Mouse (Mus musculus): ENCODE data around the gene Myo16. TPM values are rescaled to one million over a fixed set of nuclear protein-coding genes. Genes with fewer than 3 reads are reported as not detected.

Gene Myo16
- polyA plus RNA-seq, 1 experiment from 2014 or later = 0.34 TPM

DNA sequence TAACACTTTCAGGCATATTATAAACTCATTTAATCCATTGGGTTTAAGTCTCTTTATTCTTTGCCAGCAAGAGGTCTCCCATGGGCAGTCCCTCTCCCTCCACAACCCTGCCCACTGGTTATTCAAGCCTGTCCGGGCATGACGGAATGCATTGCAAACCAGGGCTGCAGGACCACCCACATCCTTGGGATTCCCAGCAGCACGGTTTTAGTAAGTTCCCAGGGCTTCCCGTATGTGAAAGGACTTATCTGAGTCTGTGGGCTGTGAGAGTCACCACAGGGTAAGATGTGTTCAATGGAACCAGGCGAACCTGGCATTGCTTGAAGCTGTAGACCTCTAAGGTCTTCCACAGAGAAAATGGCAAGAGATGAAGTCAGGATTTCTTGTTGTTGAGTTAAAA is 471.6 kb downstream of the Myo16 start:
- no peak for ATAC-seq (replicated peaks; ENCODE audit: extremely low read depth, insufficient read depth, low FRiP score)
- H3K27me3 ChIP-seq (ENCODE audit: control insufficient read depth, insufficient read depth, low read length) = no peaks in the 10 kb centered on the region

DNA sequence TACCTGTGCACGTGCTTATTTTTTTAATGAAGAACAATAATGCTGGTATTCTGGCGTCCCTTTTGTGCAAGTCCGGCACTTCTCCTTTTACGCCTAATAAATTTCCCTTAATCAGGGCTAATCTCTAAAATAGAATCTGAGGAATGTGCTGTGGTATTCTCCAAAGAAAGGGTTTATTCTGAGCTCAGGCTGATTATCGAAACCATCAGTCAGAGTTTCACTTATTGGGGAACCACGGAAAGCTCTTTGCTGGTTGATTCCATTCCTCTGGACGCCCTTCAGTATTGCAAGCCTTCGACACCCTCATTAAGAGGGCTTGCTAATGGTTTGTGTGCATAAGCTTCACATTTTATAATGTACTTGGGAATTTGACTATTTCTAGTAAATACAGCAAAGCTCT is 475.0 kb downstream of the Myo16 start:
- Histone ChIP-seq H3K9ac (ENCODE audit: low read length) (no peak overlapping the region), H3K4me2 (ENCODE audit: low read depth, low read length) (no peak overlapping the region), H3K36me3 (ENCODE audit: control insufficient read depth, insufficient read depth) (no peaks in the 10 kb centered on the region), H3K27me3 (ENCODE audit: control insufficient read depth, insufficient read depth, low read length) (no peaks in the 10 kb centered on the region), H3K4me3 (ENCODE audit: low read length) (no peak overlapping the region), H3K4me1 (ENCODE audit: control insufficient read depth, insufficient read depth, low read length) (no peaks in the 10 kb centered on the region), H3K27ac (ENCODE audit: low read length) (no peak overlapping the region), H3K9me3 (replicated peaks; ENCODE audit: control insufficient read depth, low read length) (no peaks in the 10 kb centered on the region; the same call in 1 of the 2 replicates)
- WGBS = 71% methylated on average over 8 of the region's 8 CpGs
- ATAC-seq (replicated peaks; ENCODE audit: extremely low read depth, insufficient read depth, low FRiP score) = no peak

More for the DNA sequence above, 471.6 kb downstream of the Myo16 start:
- H3K4me3 ChIP-seq (ENCODE audit: low read length) = no peak overlapping the region
- H3K4me2 ChIP-seq (ENCODE audit: low read depth, low read length) = no peak overlapping the region
- no peaks in the 10 kb centered on the region for H3K36me3 ChIP-seq (ENCODE audit: control insufficient read depth, insufficient read depth)
- 59% methylated on average over 5 of the region's 5 CpGs for WGBS
- no peaks in the 10 kb centered on the region for H3K4me1 ChIP-seq (ENCODE audit: control insufficient read depth, insufficient read depth, low read length)
- no peak overlapping the region for H3K9ac ChIP-seq (ENCODE audit: low read length)
- no peaks in the 10 kb centered on the region; the same call in 1 of the 2 replicates for H3K9me3 ChIP-seq (replicated peaks; ENCODE audit: control insufficient read depth, low read length)
- H3K27ac ChIP-seq (ENCODE audit: low read length) = no peak overlapping the region

DNA sequence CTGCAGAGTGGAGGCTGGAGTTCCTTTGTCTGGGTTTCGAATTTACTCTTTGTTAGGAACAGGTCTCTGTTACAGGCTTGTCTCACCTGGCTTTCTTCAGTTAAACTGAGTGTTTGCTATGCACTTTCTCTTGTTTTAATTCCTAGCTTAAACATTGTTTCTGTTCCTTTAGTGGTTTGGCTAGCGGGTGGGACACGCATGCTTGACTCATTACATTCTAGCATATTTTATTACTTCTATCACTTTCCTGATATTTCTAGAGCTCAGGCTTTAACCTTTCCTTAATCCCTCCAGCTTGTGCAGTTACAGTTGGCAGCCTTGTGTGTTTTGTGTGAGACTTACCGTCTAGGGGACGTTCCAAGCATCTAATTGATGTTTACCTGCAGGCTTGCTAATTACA is 476.2 kb downstream of the Myo16 start:
- 71% methylated on average over 5 of the region's 5 CpGs for WGBS
- no peak overlapping the region for H3K27ac ChIP-seq (ENCODE audit: low read length)
- no peaks in the 10 kb centered on the region for H3K9me3 ChIP-seq (replicated peaks; ENCODE audit: control insufficient read depth, low read length)
- no peak overlapping the region for H3K9ac ChIP-seq (ENCODE audit: low read length)
- H3K4me3 ChIP-seq (ENCODE audit: low read length) = no peak overlapping the region
- no peaks in the 10 kb centered on the region for H3K4me1 ChIP-seq (ENCODE audit: control insufficient read depth, insufficient read depth, low read length)
- H3K4me2 ChIP-seq (ENCODE audit: low read depth, low read length) = no peak overlapping the region
- ATAC-seq (replicated peaks; ENCODE audit: extremely low read depth, insufficient read depth, low FRiP score) = no peak
- no peaks in the 10 kb centered on the region for H3K27me3 ChIP-seq (ENCODE audit: control insufficient read depth, insufficient read depth, low read length)
- H3K36me3 ChIP-seq (ENCODE audit: control insufficient read depth, insufficient read depth) = no peaks in the 10 kb centered on the region

DNA sequence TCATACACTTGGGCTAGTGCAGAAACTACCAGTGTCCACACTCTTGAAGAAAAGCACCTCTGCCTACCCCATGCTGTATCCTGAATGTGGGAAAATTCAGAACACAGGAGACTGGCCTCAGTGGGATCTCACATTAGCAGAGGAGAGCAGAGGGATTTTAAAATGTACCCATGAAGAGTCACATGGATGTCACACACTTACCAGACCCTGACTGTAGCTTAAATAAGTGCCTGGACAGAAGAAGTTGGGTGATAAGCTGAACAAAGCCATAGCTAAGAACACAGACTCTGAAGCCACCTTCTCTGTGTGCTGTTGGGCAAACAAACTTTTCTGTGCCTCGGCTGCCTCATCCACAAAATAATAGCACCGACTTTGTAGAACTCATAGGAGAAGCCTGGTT is 477.3 kb downstream of the Myo16 start:
- Histone ChIP-seq H3K9ac (ENCODE audit: low read length) (no peak overlapping the region), H3K27me3 (ENCODE audit: control insufficient read depth, insufficient read depth, low read length) (no peaks in the 10 kb centered on the region), H3K4me2 (ENCODE audit: low read depth, low read length) (no peak overlapping the region), H3K4me1 (ENCODE audit: control insufficient read depth, insufficient read depth, low read length) (no peaks in the 10 kb centered on the region), H3K4me3 (ENCODE audit: low read length) (no peak overlapping the region), H3K9me3 (replicated peaks; ENCODE audit: control insufficient read depth, low read length) (no peaks in the 10 kb centered on the region), H3K27ac (ENCODE audit: low read length) (no peak overlapping the region), H3K36me3 (ENCODE audit: control insufficient read depth, insufficient read depth) (no peaks in the 10 kb centered on the region)
- no peak for ATAC-seq (replicated peaks; ENCODE audit: extremely low read depth, insufficient read depth, low FRiP score)
- 82% methylated on average over 2 of the region's 2 CpGs for WGBS

DNA sequence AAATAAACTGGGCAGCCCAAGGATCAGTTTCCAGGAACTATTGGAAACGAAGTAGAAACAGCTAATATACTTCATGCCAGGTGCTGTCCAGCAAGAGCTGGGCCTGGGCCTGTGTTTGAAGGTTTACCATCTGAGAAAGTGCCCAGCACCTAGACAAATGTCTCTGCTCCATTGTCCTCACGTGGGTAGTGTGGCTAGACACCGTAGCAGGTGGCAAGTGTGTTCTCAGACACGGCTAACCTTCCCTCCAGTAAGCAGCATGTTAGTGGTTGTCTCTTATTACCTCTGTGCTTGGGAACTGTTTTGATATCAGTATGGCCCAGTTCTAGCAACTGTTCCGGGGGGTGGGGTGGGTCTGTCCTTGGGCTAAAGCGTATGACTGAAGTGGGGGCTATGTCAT is 478.9 kb downstream of the Myo16 start:
- Histone ChIP-seq H3K4me2 (ENCODE audit: low read depth, low read length) (no peak overlapping the region), H3K27ac (ENCODE audit: low read length) (no peak overlapping the region), H3K36me3 (ENCODE audit: control insufficient read depth, insufficient read depth) (no peaks in the 10 kb centered on the region), H3K4me1 (ENCODE audit: control insufficient read depth, insufficient read depth, low read length) (no peaks in the 10 kb centered on the region), H3K9me3 (replicated peaks; ENCODE audit: control insufficient read depth, low read length) (no peaks in the 10 kb centered on the region), H3K4me3 (ENCODE audit: low read length) (no peak overlapping the region), H3K27me3 (ENCODE audit: control insufficient read depth, insufficient read depth, low read length) (no peaks in the 10 kb centered on the region), H3K9ac (ENCODE audit: low read length) (no peak overlapping the region)
- ATAC-seq (replicated peaks; ENCODE audit: extremely low read depth, insufficient read depth, low FRiP score) = no peak
- 80% methylated on average over 6 of the region's 6 CpGs for WGBS

DNA sequence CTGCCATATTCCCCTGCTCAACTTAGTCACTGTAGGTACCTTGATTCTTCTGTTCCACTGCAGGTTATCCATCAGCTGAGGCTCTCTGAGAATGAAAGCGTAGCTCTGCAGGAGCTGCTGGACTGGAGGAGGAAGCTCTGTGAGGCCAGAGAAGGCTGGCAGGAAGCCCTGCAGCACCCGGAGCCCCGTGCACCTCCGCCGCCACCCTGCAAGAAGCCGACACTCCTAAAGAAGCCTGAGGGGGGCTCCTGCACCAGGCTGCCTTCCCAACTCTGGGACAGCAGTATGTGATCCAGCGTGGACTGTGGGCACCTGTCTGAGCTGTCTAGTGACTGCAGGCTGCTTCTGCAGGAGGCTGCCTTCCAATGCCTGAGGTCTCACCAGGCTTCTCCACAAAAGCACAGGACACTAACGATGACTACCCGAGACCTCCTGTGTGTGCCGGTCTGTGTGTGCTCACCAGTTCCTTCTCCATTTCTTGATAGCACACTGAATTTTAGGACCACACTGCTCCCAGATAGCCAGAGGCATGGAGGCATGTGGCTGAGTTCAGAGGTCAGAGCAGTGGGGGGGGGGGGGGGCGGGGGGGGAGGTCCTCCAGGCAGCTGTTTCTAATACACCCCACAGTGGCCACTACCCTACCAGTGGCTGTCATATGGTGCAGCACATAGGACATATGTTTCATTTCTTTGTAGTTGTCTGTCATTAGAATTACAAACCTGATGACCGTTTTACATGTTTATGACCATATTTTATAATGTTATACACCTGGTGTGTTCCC is 479.8 kb downstream of the Myo16 start:
- no peak overlapping the region for H3K4me2 ChIP-seq (ENCODE audit: low read depth, low read length)

DNA sequence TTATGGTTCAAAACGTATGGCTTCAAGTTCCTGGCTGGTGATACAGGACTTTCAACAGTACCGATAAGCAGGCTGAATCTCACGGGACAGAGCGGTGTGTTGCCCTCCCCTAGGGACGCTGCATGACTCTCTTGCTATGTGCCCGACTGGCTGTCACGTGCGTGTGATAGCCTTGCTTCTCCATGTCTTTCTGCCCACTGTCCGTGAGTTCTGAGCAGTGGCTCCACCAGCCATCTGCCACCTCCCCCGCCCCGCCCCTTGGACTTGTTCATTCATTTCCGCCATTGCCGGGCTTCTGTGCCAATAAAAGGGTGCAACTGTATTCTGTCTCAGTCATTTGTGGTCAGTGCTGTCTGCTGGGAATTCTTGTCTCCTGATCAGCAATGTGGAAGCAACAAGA is 480.7 kb downstream of the Myo16 start:
- Histone ChIP-seq H3K4me3 (ENCODE audit: low read length) (no peak overlapping the region), H3K36me3 (ENCODE audit: control insufficient read depth, insufficient read depth) (no peaks in the 10 kb centered on the region), H3K9ac (ENCODE audit: low read length) (no peak overlapping the region), H3K4me2 (ENCODE audit: low read depth, low read length) (no peak overlapping the region), H3K4me1 (ENCODE audit: control insufficient read depth, insufficient read depth, low read length) (no peaks in the 10 kb centered on the region; the same call in 1 of the 2 replicates), H3K9me3 (replicated peaks; ENCODE audit: control insufficient read depth, low read length) (no peaks in the 10 kb centered on the region), H3K27ac (ENCODE audit: low read length) (no peak overlapping the region), H3K27me3 (ENCODE audit: control insufficient read depth, insufficient read depth, low read length) (no peaks in the 10 kb centered on the region)
- WGBS = 60% methylated on average over 13 of the region's 13 CpGs
- ATAC-seq (replicated peaks; ENCODE audit: extremely low read depth, insufficient read depth, low FRiP score) = no peak

More for the DNA sequence above, 479.8 kb downstream of the Myo16 start:
- Histone ChIP-seq H3K36me3 (ENCODE audit: control insufficient read depth, insufficient read depth) (no peaks in the 10 kb centered on the region), H3K4me3 (ENCODE audit: low read length) (no peak overlapping the region), H3K9ac (ENCODE audit: low read length) (no peak overlapping the region), H3K27me3 (ENCODE audit: control insufficient read depth, insufficient read depth, low read length) (no peaks in the 10 kb centered on the region), H3K9me3 (replicated peaks; ENCODE audit: control insufficient read depth, low read length) (no peaks in the 10 kb centered on the region), H3K4me1 (ENCODE audit: control insufficient read depth, insufficient read depth, low read length) (no peaks in the 10 kb centered on the region), H3K27ac (ENCODE audit: low read length) (no peak overlapping the region)
- 53% methylated on average over 12 of the region's 12 CpGs for WGBS
- no peak for ATAC-seq (replicated peaks; ENCODE audit: extremely low read depth, insufficient read depth, low FRiP score)

DNA sequence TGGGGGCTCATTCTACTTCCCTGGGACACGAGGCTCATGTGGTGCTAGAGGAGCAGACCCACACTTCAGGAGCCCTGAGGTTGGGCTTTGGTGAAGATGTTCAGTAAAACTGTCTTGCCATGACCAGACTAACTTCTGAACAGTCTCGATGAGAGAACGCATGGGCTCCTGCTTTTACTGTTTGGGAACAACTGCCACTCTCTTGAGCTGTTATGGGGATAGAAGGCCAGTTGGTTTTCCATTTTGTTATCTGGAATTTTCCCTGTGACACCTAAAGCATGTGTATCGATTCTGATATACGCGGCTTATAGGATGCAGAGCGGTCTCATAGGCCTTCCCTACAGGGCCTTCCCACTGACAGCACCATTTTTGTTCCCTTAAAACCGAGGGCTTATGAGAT is 485.2 kb downstream of the Myo16 start:
- H3K9ac ChIP-seq (ENCODE audit: low read length) = no peak overlapping the region
- no peak for ATAC-seq (replicated peaks; ENCODE audit: extremely low read depth, insufficient read depth, low FRiP score)
- H3K27ac ChIP-seq (ENCODE audit: low read length) = no peak overlapping the region
- H3K27me3 ChIP-seq (ENCODE audit: control insufficient read depth, insufficient read depth, low read length) = no peaks in the 10 kb centered on the region
- 90% methylated on average over 8 of the region's 8 CpGs for WGBS
- no peaks in the 10 kb centered on the region for H3K9me3 ChIP-seq (replicated peaks; ENCODE audit: control insufficient read depth, low read length)
- H3K4me3 ChIP-seq (ENCODE audit: low read length) = no peak overlapping the region
- H3K4me2 ChIP-seq (ENCODE audit: low read depth, low read length) = no peak overlapping the region
- peaks cover 27% of the 10 kb centered on the region for H3K4me1 ChIP-seq (ENCODE audit: control insufficient read depth, insufficient read depth, low read length)
- H3K36me3 ChIP-seq (ENCODE audit: control insufficient read depth, insufficient read depth) = no peaks in the 10 kb centered on the region

DNA sequence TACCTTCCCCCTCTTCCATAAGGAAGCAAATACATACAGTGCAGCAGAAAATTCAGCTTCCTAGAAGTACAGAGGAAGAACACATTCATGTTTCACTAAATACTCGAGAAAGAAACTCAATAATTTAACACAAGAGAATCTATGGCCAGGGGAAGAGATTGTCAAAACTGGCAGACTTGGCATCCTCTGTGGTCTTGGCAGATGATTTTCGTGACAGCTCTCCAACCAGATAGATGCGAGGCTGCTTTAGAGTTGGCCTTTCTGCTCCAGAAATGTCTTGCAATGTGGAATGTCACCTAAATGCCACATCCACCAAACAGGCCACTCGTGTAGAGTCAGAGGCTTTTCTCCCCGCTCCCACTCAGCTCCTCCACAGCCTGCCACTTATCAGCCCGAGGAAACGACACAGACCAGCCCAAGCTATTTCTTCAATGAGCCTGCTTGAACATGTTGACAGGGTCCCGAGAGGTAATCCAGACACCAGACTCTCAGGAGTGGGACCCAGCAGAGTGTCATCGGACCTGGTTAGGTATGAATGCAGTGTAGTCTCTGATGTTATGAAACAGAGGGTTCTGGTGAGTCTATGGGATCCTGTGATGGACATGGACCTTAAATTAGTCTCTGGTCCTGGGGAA is 486.6 kb downstream of the Myo16 start:
- ATAC-seq (replicated peaks; ENCODE audit: extremely low read depth, insufficient read depth, low FRiP score) = peak; percentile 65
- Histone ChIP-seq H3K9me3 (replicated peaks; ENCODE audit: control insufficient read depth, low read length) (no peaks in the 10 kb centered on the region), H3K36me3 (ENCODE audit: control insufficient read depth, insufficient read depth) (no peaks in the 10 kb centered on the region), H3K4me2 (ENCODE audit: low read depth, low read length) (no peak overlapping the region), H3K9ac (ENCODE audit: low read length) (no peak overlapping the region), H3K4me1 (ENCODE audit: control insufficient read depth, insufficient read depth, low read length) (peaks cover 36% of the 10 kb centered on the region), H3K27me3 (ENCODE audit: control insufficient read depth, insufficient read depth, low read length) (no peaks in the 10 kb centered on the region), H3K4me3 (ENCODE audit: low read length) (no peak overlapping the region), H3K27ac (ENCODE audit: low read length) (no peak overlapping the region)
- WGBS = 33% methylated on average over 9 of the region's 9 CpGs

Data from heart, embryonic 16.5 days (tissue).